Mouse (Mus musculus) urinary bladder, postnatal 25 days (tissue): ENCODE data around the gene Samd4b.
A peak's percentile ranks its signal among the peaks of the same experiment; 100 is the strongest.

Source experiments
- DNase-seq: peaks from one replicate; pipeline ENCODE4 v3.0.0; 2022; ENCODE audit warnings: low spot score

Samd4b gene

DNA sequence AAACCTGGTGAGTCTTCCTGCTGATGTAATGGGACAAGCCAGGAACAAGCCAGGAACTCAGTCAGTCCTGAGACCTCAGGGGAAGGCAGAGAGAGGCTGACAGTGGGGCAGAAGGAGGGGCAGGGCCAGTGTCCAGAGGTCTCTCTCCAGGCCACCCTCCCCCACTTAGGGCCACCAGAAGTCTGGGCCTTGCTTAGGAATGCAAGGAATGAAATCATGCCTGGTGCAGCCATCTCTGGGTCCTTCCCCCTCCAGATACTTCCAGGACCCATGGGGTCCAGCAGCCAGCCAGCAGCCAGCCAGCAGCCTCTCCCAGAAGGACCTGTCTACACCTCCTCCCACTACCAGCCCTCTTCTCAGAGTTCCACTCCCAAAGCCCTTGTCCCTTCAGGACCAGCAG lies 10.3 kb downstream of the Samd4b start:
- DNase-seq: no peak

DNA sequence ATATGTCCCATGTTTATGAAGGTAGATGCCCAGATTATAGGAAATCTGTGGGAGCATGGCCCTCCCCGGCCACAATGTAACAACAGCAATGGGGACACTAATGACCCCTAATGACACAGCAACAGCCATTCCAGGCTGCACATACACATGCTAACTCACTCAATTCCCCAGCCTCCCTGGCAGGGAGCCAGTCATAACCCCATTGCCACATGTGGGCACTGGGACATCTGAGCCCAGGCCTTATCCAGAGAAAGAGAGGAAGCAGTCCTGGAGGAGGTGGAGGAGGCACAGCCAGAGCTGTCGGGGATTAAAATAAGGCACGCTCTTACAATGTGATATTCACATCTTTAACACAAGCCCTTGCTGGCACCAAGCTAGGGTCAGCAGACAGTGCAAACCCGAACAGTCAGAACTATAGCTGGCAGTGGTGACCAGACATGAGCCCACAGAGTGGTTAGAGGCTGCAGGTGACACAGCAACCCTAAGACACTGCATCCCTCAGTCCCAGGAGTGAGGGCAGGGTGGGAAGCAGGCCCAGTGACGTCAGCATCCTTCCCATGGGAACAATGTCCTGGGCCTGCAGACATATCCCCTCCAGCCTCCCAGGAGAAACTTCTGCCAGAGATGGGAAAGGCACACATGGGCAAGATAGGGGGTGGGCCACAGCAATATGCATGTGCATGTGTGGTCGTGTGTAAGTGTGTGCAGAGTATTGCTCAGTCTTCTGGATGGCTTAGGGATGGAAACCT lies 11.1 kb downstream of the Samd4b start:
- DNase-seq: no peak

DNA sequence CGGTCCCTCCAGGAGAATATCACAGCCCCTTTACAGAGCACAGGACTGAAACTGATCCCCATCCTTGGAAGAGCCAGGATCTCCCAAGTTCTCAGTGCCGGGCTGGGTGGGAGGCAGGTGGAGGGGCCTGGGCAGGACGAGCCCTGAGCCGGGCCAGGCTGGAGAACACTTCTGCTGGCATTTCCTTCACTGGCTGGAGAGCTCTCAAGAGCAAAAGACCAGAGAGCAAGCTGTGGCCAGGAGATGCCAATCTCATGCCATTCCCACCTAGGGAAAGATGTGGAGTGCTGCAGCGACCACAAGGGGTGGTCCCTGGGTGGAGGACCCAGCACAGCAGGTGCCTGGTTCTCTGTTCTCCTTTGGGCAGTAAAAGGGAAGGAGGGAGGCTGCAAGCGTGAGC lies 12.9 kb downstream of the Samd4b start:
- no peak for DNase-seq

DNA sequence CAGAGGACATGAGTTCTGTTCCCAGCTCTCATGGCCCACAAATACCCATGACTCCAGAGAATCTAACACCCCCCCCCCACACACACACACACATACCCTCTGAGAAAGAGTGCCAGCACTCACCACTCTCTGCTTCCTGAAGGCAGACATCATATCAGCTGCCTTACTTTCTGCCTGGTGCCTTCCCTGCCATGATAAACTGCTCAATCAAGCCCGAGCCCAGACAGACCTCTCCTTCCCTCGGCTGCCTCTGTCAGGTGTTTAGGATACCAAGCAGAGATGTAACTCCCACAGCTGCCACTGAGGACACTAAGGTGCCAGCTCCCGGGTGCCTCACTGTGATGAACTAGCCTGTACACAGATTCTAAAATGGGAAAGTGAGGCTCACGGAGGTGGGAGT lies 13.5 kb downstream of the Samd4b start:
- DNase-seq: no peak

DNA sequence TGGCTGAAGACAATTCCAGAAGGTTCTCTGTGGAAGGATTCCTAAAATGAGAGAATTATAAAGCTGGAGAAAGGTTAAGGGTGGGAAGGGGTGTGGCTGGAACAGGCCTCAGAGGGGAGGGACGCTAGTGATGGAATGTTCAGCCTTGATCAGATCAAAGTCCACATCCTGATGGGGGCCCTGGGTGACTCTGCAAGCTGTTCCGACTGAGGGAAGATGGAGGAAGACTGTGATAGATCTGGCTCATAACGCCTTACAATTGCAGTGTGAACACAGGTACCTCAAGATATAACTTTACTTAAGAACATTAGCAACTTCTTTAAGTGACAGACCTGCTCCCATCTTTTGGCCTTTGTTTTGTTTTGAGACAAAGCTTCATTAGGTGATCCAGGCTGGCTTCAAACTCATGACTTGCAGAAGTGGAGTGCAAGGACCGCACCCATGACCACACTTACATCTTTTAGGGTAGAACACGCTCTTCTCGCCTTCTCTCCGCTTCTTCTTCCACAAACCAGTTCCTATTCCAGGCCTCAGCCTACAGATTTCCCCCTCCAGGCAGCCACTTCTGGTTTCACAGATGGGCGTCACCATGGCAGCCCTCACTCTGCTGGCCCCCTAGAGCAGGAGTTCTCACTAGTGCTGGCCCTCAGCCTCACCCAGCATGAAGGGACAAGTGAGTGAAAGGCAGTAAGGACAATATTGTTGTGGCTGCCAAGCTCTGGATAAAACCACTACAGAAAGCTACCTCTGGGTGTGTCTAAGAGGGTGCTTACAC lies 14.2 kb downstream of the Samd4b start:
- DNase-seq: no peak

DNA sequence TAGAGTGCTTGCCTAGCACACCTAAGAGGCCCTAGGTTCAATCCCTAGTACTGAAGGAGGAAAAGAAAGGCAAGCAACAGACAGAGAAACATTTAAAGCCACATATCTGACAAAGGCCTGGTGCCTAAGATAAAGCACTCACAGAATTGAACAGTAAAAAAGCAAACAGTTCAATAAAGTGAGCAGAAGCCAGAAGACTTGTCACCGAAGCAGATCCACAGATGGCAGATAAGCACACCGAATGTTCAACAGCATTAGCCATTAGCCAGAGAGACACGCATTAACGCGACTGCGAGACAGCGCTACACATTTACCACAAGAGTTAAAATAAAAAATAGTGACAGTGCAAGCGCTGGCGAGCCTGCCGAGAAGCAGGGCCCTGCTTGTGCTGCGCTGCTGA lies 15.1 kb downstream of the Samd4b start:
- DNase-seq: no peak

DNA sequence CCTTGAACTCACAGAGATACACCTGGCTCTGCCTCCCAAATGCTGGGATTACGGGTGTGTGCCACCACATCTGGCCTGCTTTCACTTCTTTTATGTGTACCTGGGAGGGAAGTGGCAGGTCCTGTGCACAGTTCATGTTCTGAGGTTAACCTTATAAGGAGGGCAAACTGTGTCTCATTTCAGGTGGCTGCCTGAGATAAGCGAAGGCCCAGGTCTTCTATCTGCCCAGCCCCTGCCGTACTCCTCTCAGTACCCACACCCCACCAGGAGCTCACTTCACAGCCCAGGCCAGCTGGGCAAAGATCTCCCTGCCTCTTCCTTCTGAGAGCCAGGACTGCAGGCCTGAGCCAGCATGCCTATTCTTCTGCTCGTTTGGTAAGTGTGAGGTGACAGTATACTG lies 16.2 kb downstream of the Samd4b start:
- no peak for DNase-seq

DNA sequence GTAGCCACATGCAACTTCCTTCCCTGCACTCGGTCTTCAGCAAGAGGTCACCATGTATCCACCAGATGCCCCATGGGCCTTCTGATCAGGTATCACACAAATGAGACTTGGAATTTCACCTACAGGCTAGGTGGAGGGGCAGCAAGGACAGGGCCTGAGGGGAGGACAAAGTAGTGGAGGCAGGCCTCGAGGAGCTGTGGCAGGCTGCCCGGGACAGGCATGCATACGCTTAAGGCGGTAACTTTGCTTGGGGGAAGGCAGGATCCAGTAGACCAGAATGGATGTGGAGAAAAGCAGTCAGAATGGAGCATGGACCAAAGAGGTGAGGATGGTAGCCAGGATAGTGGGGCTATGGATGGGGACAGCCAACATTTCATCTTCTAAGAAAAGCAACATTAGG lies 18.1 kb downstream of the Samd4b start:
- DNase-seq: no peak

DNA sequence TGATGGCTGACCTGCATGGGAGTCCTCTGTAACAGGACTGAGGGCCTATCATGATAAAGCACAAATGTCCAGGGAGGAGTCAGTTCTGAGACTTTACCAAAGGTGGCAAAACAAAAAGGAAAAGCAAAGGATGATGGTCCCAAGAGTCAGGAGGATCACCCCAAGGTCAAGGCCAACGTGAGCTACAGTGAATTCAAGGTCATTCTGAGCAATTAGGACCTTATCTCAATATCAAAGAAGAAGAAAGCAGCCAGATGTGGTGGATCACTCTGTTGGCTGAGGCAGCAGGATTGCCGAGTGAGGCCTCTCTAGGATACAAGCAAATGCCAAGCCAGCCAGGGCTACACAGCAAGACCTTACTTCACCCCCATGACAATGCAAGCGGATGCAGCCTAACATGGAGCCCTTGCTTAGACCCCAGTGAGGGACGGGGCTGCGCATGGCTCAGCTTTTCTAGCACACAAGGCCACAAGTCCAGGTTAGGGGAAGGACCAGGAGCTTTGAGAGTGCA lies 19.3 kb downstream of the Samd4b start:
- no peak for DNase-seq

DNA sequence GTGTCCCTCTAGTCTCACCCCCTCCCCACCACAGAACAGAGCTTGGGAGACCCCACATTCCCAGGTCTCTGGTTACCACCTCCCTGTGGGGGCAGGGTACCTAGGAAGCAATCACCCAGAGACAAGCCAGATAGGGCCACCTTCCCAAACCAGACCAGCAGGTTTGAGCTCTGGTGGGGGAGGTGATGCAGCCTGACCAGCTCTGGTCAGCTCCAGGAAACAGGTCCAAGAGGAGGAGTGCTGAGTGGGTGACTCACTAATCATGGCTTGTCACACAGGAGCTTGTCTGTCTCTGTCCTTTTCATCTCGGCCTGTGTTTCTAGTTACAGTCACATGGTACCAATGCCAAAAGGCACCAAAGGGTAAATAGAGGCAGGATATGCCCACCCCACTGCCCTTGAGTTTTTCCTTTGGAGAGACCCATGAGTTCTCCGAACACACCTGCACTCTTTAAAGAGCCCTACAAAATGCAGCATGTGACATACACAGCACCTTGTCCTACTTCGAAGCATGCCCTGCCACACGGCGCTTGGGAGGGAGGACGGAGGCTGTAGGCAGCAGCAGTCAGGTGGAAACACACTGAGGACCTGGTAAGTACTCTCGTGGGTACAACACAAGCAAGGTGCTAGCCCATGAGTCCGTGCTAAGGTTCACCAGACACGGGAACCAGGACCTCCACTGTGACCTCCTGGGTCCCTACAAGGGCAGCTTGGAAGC lies 20.0 kb downstream of the Samd4b start:
- DNase-seq: peak; percentile 67

DNA sequence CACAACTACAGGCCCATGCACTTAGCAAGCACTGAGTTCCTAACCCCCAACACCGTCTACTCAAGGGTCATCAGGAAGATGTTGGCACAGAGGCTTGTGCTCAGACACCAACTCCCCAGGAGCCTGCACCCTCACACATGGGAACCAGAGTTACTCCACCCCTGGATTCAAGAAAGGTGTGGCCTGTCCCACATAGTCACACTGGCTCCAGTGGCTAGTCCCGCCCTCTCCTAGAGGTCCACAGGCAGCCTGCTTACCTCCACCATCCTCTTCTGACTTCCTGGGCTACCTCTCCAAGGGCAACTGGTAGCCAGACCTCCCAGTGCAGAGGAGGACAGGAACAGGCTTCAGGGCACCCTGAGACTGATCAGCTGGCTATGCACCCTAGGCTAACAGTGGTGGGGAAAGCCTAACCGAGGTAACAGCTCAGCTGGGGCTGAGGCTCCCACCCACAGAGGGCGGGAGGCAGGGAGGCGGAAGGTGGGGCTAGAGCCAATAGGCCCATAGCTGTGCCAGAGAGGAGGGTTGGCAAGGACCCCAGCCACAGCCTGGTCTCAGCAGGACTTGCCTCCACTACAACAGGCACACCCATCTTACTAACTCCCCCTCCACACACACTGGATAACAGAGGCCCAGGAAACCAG lies 21.6 kb downstream of the Samd4b start:
- peak; percentile 76 for DNase-seq

DNA sequence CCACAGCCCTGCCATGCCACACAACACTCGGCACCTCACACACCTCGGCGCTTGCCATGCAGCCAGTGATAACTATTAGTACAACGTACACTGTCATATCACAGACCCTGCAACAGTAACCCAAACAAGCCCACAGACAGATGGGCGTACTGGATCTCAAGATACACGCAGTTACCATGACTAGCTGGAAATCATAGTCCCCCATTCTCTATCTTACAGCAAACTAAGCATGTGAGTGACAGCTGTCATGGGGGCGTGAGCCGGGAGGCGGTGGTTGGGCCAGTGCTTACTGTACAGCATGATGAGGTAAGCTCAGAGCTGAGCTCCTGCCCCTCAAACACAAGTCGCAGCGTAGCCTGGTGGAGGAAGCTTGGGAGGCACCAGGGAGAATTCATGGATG lies 22.3 kb downstream of the Samd4b start:
- no peak for DNase-seq

DNA sequence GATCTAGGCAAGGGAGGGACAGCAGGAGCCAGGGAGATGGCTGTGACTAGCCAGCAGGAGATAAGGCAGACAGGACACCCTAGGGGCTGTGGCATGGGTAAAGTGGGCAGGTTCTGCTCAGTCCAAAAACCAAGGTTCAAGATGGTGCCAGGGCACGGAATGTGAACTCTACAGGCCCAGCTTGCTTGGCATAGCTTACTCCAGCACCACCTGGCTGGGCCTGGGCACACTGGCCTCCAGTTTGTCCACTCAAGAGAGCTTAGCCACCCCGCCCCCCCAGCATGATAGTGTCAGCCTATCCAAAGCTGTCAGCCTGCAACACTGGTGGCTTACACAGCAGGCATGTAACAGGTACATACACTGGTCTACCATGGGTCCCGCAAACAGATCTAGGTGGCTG lies 24.7 kb downstream of the Samd4b start:
- DNase-seq: no peak

DNA sequence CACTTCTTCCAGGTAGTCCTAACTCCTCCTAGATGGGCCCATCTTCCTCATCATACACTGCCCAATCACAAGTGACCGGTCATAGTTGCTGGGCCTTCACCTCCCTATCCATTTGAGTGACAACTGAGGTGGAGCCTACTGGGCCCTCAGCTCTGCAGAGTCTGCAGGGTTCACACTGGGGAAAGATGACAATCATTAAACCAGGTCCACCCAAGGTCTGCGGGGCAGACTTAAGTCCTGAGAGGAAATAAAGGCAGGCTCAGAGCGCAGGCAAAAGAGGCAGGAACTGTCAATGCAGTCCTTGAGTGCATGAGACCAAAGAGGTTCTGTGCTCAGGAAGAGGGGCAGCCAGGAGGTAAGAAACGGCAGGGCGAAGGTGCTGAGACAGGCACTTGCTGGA lies 25.3 kb downstream of the Samd4b start:
- DNase-seq: no peak

DNA sequence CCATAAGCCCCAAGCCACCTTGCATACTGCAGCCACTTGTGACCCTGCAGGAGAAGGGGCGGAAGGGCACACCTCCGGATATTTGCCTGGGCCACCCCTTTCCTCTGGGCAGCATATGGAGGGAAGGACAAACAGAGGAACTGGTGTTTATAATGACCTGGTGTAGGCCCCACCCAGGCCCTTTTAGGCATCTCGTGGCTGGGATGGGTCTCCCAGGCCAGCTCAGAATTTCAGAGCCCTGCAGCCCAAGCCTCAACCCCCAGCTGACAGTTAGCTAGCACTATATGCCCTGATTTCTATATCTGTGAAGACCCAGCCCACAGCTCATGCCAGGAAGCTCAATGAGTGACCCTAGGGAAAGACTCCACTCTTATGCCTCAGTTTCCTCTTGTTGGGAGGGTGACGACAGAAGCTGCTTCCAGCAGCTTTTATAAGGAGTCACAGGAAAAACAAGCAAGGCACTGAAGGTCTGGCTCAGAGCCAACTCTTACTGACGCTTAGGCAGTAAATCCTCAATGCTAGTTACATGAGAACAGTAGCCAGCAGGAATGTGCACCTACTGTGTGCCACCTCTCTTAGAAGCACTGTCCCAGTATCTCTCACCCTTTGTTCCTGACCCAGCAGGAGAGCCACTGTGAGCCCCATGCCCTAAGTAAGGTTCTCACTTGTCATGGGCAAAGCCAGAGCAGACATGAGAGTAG lies 26.8 kb downstream of the Samd4b start:
- no peak for DNase-seq

DNA sequence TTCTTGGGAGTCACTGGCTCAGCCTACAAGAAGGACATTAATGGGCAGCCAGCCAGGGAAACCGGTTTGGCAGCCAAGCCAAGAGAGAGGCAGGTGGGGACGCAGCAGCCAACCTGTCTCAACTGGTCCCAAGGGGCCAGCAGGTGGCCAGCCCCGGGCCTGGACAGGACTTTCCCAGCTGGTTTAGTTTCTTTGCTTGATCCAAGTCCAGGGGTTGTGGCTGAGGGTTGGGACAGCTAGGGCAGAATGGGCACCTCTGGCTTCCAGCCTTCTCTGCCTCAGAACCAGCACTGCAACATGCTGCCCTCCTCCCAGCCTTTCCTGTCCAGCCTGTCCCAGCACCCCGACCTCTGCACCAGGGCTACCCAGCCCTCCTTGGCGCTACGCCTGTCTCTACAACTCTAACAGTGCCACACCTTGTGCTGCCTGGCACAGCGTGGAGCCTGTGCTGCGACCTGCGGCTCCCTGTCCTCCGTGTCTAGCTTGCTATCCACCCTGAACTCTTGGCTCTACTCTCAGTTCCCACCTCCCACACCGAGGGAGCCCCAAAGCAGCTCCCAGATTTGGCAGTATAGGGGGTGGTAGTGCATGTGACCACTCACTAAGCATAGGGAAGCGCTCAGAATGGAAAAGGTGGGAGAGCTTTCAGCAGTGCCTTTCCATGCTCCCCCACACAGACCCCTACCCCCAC lies 27.5 kb downstream of the Samd4b start:
- peak; percentile 92 for DNase-seq

DNA sequence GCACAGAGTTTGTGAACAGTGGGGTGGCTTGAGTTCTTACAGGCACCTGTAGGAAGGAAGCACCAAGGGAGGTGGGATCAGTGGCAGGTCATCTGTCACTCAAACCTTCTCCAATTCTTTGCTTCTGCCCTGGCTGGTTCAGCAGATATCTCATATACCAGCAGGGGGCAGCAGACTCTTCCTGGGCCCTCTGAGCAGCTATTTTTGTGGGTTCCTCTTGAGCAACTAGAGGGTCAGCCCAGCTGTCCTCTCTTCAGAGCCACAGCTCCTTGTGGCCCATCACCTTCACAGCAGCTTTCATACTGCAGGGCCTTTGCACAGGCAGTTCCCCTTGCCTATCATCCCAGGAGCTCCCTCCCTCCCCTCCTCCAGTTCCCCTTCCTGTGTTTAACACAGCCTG lies 29.7 kb downstream of the Samd4b start:
- peak; percentile 66 for DNase-seq

DNA sequence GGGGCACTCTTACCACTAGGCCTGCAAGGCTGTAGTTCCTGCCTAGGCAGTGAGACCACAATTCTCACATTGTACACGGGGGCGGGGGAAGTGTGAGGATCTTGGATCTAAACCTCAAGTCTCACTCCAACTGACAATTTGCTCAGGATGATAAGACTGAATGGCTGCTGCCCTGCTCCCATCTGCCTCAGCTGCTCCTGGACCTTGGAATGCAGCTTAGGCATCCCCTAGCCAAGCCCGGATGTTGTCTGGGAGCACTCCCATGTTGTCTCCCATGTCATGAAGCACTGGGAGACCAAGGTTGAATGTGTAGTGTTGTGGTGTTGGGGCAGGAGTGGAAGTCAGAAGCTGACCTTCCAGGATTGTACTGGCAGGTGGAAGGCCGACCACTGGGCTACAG lies 30.4 kb downstream of the Samd4b start:
- DNase-seq: no peak

DNA sequence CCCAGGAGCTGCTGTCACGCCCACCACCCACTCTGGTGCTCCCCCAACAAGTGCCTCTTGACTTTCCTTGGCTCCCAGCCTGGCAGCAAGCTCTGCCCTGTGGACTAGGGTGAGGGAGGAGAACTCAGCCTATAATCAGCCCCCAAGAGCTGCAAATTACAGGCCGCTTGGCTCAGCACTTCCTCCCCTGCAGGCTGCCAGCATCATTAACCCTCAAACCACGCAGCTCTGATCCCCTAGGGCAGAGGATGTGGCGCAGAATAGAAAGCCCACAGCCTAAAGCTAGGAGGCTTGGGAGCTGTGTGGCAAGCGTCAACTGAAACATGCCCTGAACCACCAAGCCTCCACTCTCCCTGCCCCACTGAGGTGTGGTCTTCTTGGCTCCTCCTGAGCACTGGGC lies 32.5 kb downstream of the Samd4b start:
- DNase-seq: no peak

DNA sequence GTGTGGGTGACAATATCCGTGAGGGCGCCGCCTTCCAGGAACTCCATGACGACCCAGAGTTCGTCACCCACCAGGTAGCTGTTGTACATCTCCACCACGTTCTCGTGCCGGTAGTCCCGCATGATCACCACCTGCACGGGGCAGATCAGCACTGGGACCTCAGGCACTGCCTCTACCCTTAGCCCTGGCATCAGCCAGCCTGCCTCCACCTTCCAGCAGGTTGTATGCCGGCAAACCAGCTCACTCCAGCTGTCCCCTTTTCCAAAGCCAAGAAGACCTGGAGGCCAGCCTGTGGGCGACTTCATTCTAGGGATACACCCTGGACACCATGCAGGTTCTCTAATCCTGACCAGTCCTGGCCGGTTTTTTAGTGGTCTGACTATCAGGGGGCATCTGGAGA lies 35.0 kb downstream of the Samd4b start:
- no peak for DNase-seq

DNA sequence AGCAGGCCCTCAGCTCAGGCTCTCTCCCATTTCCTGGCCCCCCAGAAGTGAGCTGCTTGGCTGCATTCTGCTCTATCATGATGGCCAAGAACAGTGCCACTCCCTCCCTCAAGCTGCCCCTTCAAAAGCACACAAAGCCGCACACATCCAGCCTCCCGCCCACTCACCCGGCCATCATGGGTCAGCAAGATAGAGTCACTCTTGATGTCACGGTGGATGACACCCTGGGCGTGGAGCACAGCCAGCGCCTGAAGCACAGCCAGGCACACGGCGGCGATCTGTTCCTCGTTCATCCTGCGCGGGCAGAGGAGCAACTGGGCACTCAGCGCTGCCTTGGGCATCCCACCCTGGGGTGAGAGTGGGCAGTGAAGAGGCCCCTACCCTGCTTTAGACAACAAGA lies 35.6 kb downstream of the Samd4b start:
- no peak for DNase-seq
